Mouse (Mus musculus) spleen, adult 2 months (tissue): ENCODE results near the gene Bank1. TPM values are rescaled to one million over a fixed set of nuclear protein-coding genes. Genes with fewer than 3 reads are reported as not detected.

Experiments
- DNase-seq, 2 experiments: peaks; one replicate each; pipeline versions ENCODE4 v3.0.0 to v3.0.0-alpha.2; 2012 to 2021; ENCODE audit warnings: low spot score in 2 of 2, low read depth in 1 of 2
- H3K27ac ChIP-seq: fragments of 200-500 bp; 2 replicates; pipeline ENCODE4 v1.5.1; 2012; ENCODE audit warnings: low read length, inconsistent platforms; ENCODE audit not compliant: insufficient read depth
- H3K27me3 ChIP-seq: fragments of 200-500 bp; 2 replicates; pipeline ENCODE4 v1.6.1; 2012; ENCODE audit warnings: mild to moderate bottlenecking, moderate library complexity, low read length, inconsistent platforms; ENCODE audit not compliant: control insufficient read depth, insufficient read depth
- H3K36me3 ChIP-seq: fragments of 200-500 bp; 2 replicates; pipeline ENCODE4 v1.6.1; 2012; ENCODE audit warnings: mild to moderate bottlenecking, low read length, inconsistent platforms; ENCODE audit not compliant: control insufficient read depth, insufficient read depth
- H3K4me1 ChIP-seq: fragments of 200-500 bp; 2 replicates; pipeline ENCODE4 v1.6.1; 2011; ENCODE audit warnings: inconsistent platforms; ENCODE audit not compliant: control insufficient read depth, insufficient read depth, insufficient read length
- H3K4me3 ChIP-seq: fragments of 200-500 bp; 2 replicates; pipeline ENCODE4 v1.5.1; 2011; ENCODE audit warnings: mild to moderate bottlenecking, inconsistent platforms; ENCODE audit not compliant: insufficient read depth, insufficient read length; ENCODE audit errors: extremely low read depth
- CTCF ChIP-seq: fragments of 200-500 bp; IDR thresholded peaks from 2 replicates; pipeline ENCODE4 v1.5.1; 2011; ENCODE audit warnings: mild to moderate bottlenecking, inconsistent platforms; ENCODE audit not compliant: insufficient read depth, insufficient read length, insufficient replicate concordance; ENCODE audit errors: extremely low read depth
- POLR2A ChIP-seq: fragments of 200-500 bp; IDR thresholded peaks from 2 replicates; pipeline ENCODE4 v1.6.1; 2011; ENCODE audit warnings: low read depth, low read length, inconsistent platforms
- WGBS: fragments of 180-500 bp; shearing (Covaris S2); methylation state at CpG from one replicate; pipeline ENCODE4 v1.1.7; 2018; 5-methylcytosine and 5-hydroxymethylcytosine counted together
- polyA plus RNA-seq: library from polyadenylated mRNA; depleted of rRNA; stranded (reverse); fragments of >200 nt; gene quantifications from 2 replicates; pipeline ENCODE4 v1.2.3, GENCODE M21; 2012

Bank1 gene
- polyA plus RNA-seq, 1 experiment, result 23.4 TPM

DNA sequence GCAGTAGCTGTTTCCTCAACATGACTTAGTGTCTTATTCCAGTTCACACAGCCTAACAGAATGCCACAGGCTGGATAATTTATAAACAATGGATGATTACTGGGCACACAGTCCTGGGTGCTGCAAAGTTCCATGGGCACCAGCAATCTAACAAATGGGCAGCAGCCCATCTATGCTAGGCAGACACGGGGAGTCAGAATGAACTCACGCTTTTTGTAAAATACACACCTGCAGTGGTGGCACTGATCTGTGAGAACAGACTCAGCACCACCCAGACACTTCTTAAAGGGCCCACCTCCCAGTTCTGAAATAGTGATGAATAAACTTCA lies 159.9 kb downstream of the Bank1 start:
- Histone ChIP-seq H3K27ac (no peak overlapping the region), H3K36me3 (peaks cover 16% of the 10 kb centered on the region; the same call in 1 of the 2 replicates), H3K27me3 (no peaks in the 10 kb centered on the region), H3K4me1 (no peaks in the 10 kb centered on the region), H3K4me3 (no peak overlapping the region)
- 84% methylated on average over 2 of the region's 2 CpGs for WGBS
- TF ChIP-seq POLR2A (no peak), CTCF (no peak)
- DNase-seq, result no peak

DNA sequence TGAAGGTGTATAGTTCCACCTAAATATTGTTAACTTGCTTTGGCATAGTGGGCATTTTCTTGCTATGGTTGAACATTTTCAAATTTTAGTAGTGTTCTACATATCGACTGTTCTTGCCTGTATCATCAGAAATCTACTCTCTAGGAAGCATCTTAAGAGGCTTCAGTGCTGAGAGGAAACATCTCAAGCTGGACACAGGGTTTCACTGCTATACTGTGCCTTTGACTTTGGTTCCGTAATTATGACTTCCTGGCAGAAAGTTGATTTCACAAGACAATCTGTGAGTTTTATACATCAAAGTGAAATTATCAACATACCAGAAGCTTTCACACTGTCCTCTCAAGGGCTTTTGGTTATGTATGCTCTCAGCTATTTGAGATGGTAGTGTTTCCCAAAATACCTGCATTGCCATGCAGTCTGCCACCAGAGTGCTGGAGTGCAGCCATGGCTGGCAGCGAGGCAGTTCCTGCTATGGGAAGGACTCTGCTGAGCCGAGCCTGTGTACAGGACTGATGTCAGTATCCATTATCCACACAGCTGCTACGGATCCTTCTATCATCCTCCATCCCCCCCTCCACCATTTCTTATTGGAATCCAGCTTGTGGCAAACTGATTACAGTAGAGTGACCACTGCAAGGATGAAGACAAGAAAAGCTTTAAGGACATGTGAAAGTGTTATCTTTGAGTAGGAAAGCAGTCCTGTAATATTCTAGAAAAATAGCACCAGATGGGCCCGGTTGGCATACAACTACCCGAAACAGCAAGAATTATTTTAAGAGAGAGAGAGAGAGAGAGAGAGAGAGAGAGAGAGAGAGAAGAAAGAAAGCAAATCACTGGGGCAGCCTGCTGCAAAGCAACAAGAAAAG lies 160.5 kb downstream of the Bank1 start:
- TF ChIP-seq CTCF (no peak), POLR2A (no peak)
- Histone ChIP-seq H3K36me3 (peaks cover 18% of the 10 kb centered on the region; the same call in 1 of the 2 replicates), H3K4me1 (no peaks in the 10 kb centered on the region), H3K27me3 (no peaks in the 10 kb centered on the region), H3K4me3 (no peak overlapping the region; the same call in 1 of the 2 replicates), H3K27ac (no peak overlapping the region)
- WGBS, result 84% methylated on average over 7 of the region's 7 CpGs
- DNase-seq, result no peak

GRCm38 (mm10) chr3:136158059-136158458 lies 167.8 kb downstream of the Bank1 start:
- no peak for TF ChIP-seq CTCF
- 89% methylated on average over 2 of the region's 2 CpGs for WGBS
- no peak for DNase-seq
- Histone ChIP-seq H3K4me1 (no peaks in the 10 kb centered on the region), H3K27ac (no peak overlapping the region), H3K36me3 (peaks cover 7% of the 10 kb centered on the region; the same call in 1 of the 2 replicates), H3K4me3 (no peak overlapping the region), H3K27me3 (no peaks in the 10 kb centered on the region)

- no peaks in the 10 kb centered on the region for H3K27me3 ChIP-seq
- H3K27ac ChIP-seq, result no peak overlapping the region
- H3K36me3 ChIP-seq, result peaks cover 5% of the 10 kb centered on the region; the same call in 1 of the 2 replicates
- no peaks in the 10 kb centered on the region for H3K4me1 ChIP-seq
- H3K4me3 ChIP-seq, result no peak overlapping the region
- DNase-seq, result no peak
- no peak for TF ChIP-seq CTCF
- TF ChIP-seq POLR2A, result no peak
- WGBS, result 85% methylated on average over 1 of the region's 1 CpGs
Measured at GRCm38 (mm10) chr3:136155555-136155954, 170.3 kb downstream of the Bank1 start.

- no peaks in the 10 kb centered on the region for H3K27me3 ChIP-seq
- no peak overlapping the region for H3K27ac ChIP-seq
- H3K4me3 ChIP-seq, result no peak overlapping the region
- WGBS, result 90% methylated on average over 3 of the region's 3 CpGs
- H3K4me1 ChIP-seq, result no peaks in the 10 kb centered on the region
- TF ChIP-seq POLR2A (no peak), CTCF (no peak)
- peaks cover 2% of the 10 kb centered on the region; the same call in 1 of the 2 replicates for H3K36me3 ChIP-seq
- DNase-seq, result no peak
Measured at GRCm38 (mm10) chr3:136150886-136151285, 175.0 kb downstream of the Bank1 start.

DNA sequence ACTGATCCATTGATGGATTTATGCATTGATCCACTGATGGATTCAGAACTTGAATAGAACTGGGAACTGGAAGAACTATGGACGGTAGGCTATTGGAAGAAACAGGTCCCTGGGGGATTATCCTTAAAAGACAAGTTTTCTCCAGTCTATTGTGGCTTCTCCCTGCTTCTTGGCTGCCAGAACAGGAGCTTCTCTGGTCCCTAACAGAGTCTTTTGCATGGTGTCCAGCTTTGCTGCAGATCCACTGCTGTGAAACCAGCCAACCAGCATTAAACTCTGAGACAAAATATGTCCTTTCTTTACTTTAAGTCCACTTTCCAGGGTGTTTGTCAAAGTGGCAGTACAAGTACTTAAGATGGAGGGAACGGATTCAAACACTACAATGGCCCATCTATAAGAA lies 178.7 kb downstream of the Bank1 start:
- H3K27ac ChIP-seq, result no peak overlapping the region
- no peaks in the 10 kb centered on the region for H3K4me1 ChIP-seq
- no peak overlapping the region for H3K4me3 ChIP-seq
- peaks cover 2% of the 10 kb centered on the region; the same call in 1 of the 2 replicates for H3K36me3 ChIP-seq
- no peak for DNase-seq
- H3K27me3 ChIP-seq, result no peaks in the 10 kb centered on the region
- TF ChIP-seq POLR2A, result no peak
- TF ChIP-seq CTCF, result no peak
- 84% methylated on average over 2 of the region's 2 CpGs for WGBS

- no peak overlapping the region for H3K4me3 ChIP-seq
- H3K36me3 ChIP-seq, result peaks cover 11% of the 10 kb centered on the region
- H3K27ac ChIP-seq, result no peak overlapping the region
- H3K4me1 ChIP-seq, result no peaks in the 10 kb centered on the region
- H3K27me3 ChIP-seq, result no peaks in the 10 kb centered on the region
- DNase-seq, result no peak
- 78% methylated on average over 3 of the region's 3 CpGs for WGBS
- no peak for TF ChIP-seq CTCF
- TF ChIP-seq POLR2A, result no peak
Measured at GRCm38 (mm10) chr3:136132013-136132412, 193.9 kb downstream of the Bank1 start.
